Mouse (Mus musculus) neural tube, embryonic 10.5 days (tissue): ENCODE results near the gene Plekhn1.

Source experiments
- DNase-seq: peaks from one replicate; pipeline ENCODE4 v3.0.0-alpha.2; 2017; ENCODE audit warnings: low spot score; ENCODE audit errors: extremely low spot score

Gene Plekhn1

DNA sequence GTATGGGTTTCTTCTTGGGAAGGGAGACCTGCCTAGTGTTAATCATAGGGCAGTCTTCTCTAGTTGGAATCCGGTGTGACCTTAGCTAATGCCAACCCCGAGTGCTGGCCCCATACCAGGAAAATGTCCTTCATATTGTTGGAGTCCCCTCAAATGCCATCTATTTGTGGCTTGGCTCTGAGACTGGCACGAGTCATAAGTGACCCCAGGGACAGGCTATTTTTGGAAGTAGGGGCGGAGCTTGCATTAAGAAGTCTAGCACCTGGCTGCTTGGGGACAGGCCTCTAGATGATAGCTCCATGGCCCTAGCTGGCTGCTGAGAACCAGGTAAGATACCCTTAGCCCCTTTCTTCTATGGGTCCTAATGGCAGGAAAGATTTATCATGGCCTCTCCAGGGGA lies 19.0 kb downstream of the Plekhn1 start, which contains the start of gene Perm1:
Gene Perm1, plus strand, starts transcription at position 220 of the 400 bp plus-strand sequence.
- DNase-seq, result no peak

DNA sequence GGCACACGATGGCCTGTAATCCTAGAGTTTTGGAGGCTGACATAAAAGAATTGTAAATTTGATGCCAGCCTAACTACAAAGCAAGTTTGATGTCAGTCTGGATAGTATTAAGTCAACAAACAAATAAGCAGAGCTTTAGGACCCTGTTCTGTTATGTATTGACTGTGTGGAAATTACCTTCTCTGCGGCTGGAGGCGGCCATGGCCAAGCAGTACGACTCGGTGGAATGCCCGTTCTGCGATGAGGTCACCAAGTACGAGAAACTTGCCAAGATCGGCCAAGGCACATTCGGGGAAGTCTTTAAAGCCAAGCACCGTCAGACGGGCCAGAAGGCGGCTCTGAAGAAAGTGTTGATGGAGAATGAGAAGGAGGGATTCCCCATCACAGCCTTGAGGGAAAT lies 21.5 kb downstream of the Plekhn1 start:
- DNase-seq, result no peak

GRCm38 (mm10) chr4:156209963-156210635 lies 24.6 kb downstream of the Plekhn1 start:
- no peak for DNase-seq

DNA sequence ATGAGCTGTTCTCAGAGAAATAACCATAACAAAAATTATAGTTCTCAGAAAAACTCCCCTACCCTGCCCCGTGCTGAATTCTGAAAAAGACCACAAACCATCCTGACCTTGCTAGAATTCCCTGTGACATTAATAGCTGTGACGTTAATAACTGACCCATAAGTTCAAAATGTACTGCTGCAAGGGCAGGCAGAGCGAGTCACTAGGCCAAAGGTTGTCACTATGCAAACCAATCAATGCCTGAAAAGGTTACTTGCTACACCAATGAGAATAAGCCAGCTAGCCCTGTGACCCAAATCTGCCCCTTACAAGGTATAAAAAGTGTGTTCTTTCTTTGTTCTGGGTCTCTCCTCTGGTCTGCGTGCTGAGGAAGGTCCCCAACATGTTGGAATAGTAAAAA lies 25.8 kb downstream of the Plekhn1 start:
- DNase-seq, result no peak

DNA sequence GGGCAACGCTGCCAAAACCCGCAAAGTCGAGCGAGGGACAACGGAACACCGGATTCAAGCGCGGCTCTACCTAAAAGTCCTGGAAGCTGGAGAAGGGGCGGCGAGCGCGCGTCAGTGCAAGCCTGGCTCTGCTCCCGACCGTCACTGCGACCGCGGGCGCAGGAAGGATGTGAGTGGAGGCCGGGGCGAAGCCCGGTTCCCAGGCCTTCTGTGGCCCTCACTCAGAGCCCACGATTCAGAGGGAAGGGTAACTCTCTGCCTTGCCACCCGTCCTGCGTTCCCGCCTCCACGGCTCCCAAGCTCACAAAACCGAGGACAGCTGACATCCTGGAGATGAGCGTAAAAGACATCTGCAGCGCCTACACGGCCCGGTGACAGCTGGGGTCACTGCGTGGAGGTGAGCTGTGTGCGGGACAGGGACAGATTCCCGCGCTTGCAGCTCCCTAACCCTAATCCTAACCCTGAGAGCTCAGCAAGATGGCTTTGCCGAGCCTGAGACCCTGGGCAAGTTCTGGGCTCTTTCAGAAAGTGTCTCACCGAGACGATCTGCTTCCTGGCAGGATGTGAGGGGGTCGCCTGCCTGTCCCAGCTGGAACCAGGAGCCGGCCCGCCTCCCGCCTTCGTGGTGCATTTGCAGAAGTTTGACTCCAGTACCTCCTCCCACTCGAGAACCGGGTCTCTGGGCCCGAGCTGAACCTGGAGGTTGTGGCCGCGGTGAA lies 31.1 kb downstream of the Plekhn1 start:
- no peak for DNase-seq

- DNase-seq, result peak; percentile 78
Observed at GRCm38 (mm10) chr4:156203001-156203412, 31.6 kb downstream of the Plekhn1 start, which contains the start of gene AW011738. Gene AW011738, plus strand, starts transcription at chr4:156203304.

DNA sequence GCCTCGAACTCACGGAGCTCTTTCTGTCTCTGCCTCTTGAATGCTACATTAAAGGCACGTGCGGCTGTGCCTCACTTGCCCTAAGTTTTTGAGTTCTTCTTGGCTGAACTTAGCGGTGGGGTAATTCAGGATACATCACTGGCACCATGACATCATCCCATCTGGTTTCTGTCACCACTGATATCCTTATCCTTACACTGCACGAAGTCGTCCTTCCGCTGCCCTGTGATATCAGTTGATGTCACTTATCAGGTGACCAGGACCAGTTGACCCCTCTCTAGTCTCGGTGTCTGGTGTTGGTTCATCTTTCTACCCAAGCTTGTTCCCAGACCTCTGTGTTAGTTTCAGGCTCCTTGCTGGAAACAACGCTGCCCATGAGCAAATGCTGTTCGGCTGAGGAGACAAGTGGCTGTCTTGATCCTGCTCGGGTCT lies 32.2 kb downstream of the Plekhn1 start:
- no peak for DNase-seq

- no peak for DNase-seq
Observed at GRCm38 (mm10) chr4:156200623-156201475, 33.8 kb downstream of the Plekhn1 start, which contains the start of gene Isg15. Gene Isg15, minus strand, starts transcription at chr4:156200818.

- DNase-seq, result peak; percentile 94
Observed at GRCm38 (mm10) chr4:156197829-156198205, 36.8 kb downstream of the Plekhn1 start.

GRCm38 (mm10) chr4:156197131-156197828 lies 37.4 kb downstream of the Plekhn1 start, which contains the start of gene Agrn:
Gene Agrn, minus strand, starts transcription at chr4:156197488.
- DNase-seq, result peak; percentile 79

DNA sequence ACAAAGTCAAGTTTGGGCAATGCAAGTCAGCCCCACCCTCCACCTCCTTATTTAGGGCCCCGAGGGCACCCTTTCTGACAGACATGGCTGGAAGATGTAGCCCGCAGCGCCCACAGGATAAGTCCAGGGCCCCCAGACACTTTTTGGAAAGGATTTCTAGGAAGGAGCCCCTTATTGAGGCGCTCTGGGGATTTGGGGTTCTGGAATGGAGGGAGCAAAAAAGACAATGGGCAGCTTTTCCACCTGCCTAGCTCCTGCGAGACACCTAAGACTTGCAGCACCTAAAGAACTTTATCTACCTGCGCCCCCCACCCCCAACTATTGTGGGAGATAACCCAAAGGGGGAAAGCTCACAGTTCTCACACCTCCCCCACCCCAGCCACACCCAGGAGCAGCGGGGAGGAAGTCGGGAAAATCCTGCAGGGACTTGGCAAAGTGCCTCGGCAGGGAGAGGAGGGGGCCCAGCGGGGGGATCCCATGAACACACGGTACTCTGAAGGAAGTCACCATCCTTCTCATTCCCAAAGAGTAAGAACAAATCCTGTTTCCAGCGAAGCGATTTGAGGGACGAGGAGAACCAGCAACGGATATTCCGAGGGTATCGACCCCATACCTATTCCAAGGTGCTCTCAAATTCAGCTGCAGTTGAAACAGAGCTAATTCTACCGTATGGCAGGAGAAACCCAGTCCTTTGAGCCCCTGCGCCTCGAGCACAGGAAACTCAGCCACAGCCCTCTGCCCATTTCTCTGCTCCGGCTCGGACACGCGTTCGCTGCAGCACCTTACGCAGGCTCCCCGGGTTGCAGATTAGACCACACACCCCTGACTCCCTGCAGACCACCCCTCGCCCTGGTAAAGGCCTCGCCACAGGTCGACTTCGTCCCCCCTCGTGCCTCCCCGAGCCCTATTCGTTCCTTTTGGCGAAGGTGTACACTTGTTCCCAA lies 38.5 kb downstream of the Plekhn1 start:
- peak; percentile 61 for DNase-seq

DNA sequence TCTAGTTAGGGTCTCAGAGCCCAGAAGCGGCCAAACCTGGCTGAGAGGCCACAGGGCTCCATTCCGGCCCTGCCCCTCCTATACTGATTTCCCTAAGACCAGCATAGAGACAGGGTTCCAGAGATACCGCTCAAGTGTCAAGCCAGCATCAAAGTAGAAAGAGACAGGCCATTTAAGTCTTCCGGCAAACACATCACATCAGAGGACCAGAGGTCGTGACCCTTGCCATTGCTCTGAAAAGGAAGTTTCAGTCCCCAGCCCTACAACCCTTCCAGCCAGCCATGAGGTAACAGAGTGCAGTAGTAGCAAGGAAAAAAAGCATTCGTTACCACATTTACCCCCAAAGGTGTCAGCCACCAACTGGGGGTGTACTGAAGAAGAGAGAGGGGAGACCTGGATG lies 40.3 kb downstream of the Plekhn1 start:
- no peak for DNase-seq

DNA sequence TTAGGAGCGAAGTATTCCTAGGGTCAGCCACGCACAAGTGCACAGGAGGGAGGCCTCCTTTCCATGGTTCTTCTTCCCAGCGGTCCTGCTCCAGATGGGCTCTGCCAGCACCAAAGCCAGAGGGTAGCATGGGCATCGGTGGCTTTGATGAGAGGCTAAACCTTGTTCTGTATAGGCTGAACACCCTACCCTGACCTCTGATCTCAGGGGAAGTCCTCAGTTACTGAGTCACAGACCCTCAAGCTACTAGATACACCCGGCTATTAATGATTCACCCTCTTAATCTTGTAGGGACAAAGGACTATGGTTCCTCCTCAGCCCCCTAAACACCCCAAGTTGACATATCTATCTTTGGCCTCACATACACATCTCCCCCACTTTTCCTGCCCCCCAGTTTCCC lies 40.8 kb downstream of the Plekhn1 start:
- DNase-seq, result no peak

- no peak for DNase-seq
Observed at GRCm38 (mm10) chr4:156193200-156193590, 41.5 kb downstream of the Plekhn1 start.

- DNase-seq, result no peak
Observed at GRCm38 (mm10) chr4:156192421-156193199, 42.0 kb downstream of the Plekhn1 start.

DNA sequence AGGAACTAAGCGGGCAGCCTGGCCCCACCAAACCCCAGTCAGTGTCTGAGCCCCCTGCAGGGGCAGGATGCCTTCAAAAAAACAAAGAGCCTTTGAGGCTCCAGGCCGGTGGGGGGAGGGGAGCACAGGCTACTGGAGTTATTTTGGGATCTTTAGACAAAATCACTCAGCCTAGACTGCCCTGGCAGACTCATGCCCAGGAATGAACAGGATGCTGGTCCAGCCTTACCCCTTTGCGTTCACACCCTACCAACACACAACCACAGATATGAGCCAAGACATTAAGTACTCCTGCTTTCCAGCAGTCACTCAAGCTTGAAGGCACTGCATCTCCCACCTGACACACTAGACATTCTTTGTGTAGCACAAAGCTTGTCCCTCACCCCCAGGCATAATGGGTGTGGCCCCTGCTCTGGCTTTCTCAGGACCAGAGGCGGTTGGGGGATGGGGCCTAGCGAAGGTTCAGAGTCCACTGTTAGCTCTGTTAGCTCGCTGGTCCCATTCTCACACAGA lies 45.8 kb downstream of the Plekhn1 start:
- DNase-seq, result peak; percentile 64

DNA sequence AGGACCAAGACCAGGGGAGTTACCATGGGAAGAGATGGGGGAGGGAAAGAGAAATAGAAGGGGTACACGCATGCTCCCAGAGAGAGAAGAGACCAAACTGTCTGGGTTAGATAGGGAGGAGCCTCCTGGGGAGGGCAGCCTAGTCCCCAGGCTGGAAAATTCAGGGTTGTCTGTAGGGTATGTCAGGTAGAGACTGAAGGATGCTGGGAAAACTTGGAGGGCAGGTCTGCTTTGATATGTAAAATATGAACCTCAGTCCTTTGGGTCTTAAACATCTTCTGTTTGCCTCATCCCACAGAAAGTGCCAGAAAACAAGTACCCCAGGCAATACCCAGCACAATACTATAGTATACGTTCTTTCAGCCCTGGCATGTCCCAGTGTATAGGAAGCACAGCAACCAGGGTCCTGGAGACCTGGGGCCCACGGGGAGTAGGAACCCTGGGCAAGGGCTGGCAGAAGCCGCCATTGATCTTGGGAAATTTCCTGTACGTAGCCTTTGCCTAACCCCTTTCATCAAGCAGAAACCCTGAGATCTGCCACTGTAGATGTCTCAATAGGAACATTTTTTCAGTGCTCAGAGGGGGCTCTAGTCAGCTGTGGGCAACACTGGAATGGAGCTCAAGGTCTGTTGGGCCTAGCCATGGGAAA lies 46.4 kb downstream of the Plekhn1 start:
- DNase-seq, result no peak
